Mouse (Mus musculus) hindbrain, embryonic 16.5 days (tissue): ENCODE results near the gene Rnf130. TPM values are rescaled to one million over a fixed set of nuclear protein-coding genes. Genes with fewer than 3 reads are reported as not detected.

Experiments
- ATAC-seq: fragments of 200-750 bp; cut with Nextera tagmentation; 2 replicates; pipeline ENCODE4 v1.8.0; 2017; ENCODE audit warnings: moderate TSS enrichment, moderate library complexity
- H3K27ac ChIP-seq: fragments of 300-500 bp; sonication (generic); 2 replicates; pipeline ENCODE4 v1.5.1; 2014; ENCODE audit warnings: low read depth, mild to moderate bottlenecking, control low read depth, low read length, moderate library complexity
- H3K27me3 ChIP-seq: fragments of 300-500 bp; sonication (generic); replicated peaks from 2 replicates; pipeline ENCODE4 v1.6.1; 2014; ENCODE audit warnings: low read length; ENCODE audit not compliant: control insufficient read depth, insufficient read depth
- H3K36me3 ChIP-seq: fragments of 300-500 bp; sonication (generic); 2 replicates; pipeline ENCODE4 v1.6.1; 2014; ENCODE audit warnings: mild to moderate bottlenecking, low read length, moderate library complexity, mixed read lengths; ENCODE audit not compliant: control insufficient read depth, insufficient read depth
- H3K4me1 ChIP-seq: fragments of 300-500 bp; sonication (generic); 2 replicates; pipeline ENCODE4 v1.6.1; 2014; ENCODE audit warnings: low read depth, low read length; ENCODE audit not compliant: control insufficient read depth, insufficient read depth
- H3K4me2 ChIP-seq: fragments of 300-500 bp; sonication (generic); 2 replicates; pipeline ENCODE4 v1.6.1; 2014; ENCODE audit warnings: mild to moderate bottlenecking, low read length, control low read depth, moderate library complexity
- H3K4me3 ChIP-seq: fragments of 300-500 bp; sonication (generic); 2 replicates; pipeline ENCODE4 v1.5.1; 2014; ENCODE audit warnings: mild to moderate bottlenecking, low read length, control low read depth, moderate library complexity
- H3K9ac ChIP-seq: fragments of 300-500 bp; sonication (generic); 2 replicates; pipeline ENCODE4 v1.6.1; 2014; ENCODE audit warnings: low read depth, mild to moderate bottlenecking, control low read depth, low read length, moderate library complexity
- H3K9me3 ChIP-seq: fragments of 300-500 bp; sonication (generic); 2 replicates; pipeline ENCODE4 v1.6.1; 2014; ENCODE audit warnings: mild to moderate bottlenecking, low read length, moderate library complexity; ENCODE audit not compliant: control insufficient read depth
- WGBS: fragments of 180-500 bp; shearing (Covaris S2); extraction: QIAGEN DNeasy Blood & Tissue Kit; methylation state at CpG from one replicate; pipeline ENCODE4 v1.1.7; 2014; 5-methylcytosine and 5-hydroxymethylcytosine counted together
- polyA plus RNA-seq: library from polyadenylated mRNA; unstranded; fragments of >200 nt; fragmentation: Nextera tagmentation; extraction: Ambion mirVana; gene quantifications from 2 replicates; pipeline ENCODE4 v1.2.1, GENCODE M21; 2015

The Rnf130 gene
- polyA plus RNA-seq, 1 experiment from 2014 or later: 32.6 TPM

DNA sequence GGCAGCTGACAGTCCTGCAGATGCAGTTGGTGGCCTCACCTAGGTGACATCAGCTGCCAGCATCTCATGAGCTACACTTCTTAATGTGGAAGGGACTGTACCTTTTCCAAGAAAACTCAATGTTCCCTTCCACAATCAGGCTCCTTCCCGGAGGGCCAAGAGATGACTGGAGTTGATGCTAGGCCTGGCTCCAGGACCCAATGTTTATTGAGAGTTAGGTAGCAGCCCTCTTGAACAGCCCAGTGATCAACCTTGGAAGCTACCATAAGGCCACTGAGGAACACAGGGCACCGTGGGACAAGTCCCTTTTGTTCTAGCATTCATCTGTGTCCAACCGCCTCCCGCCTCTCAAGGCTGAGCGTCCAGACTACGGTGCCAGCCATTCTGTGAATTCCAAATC lies 107.1 kb downstream of the Rnf130 start:
- H3K9me3 ChIP-seq: no peaks in the 10 kb centered on the region
- H3K4me1 ChIP-seq: peaks cover 11% of the 10 kb centered on the region
- WGBS: 75% methylated on average over 6 of the region's 6 CpGs
- H3K9ac ChIP-seq: peak overlapping the region; percentile 99
- 0 out of 2 replicates have a peak, but pooled peaks cover under 1% of the 10 kb centered on the region for H3K36me3 ChIP-seq
- no peak for ATAC-seq
- H3K4me3 ChIP-seq: peak overlapping the region; percentile 81
- no peaks in the 10 kb centered on the region for H3K27me3 ChIP-seq
- no peak overlapping the region for H3K27ac ChIP-seq
- peak overlapping the region; percentile 76 for H3K4me2 ChIP-seq

DNA sequence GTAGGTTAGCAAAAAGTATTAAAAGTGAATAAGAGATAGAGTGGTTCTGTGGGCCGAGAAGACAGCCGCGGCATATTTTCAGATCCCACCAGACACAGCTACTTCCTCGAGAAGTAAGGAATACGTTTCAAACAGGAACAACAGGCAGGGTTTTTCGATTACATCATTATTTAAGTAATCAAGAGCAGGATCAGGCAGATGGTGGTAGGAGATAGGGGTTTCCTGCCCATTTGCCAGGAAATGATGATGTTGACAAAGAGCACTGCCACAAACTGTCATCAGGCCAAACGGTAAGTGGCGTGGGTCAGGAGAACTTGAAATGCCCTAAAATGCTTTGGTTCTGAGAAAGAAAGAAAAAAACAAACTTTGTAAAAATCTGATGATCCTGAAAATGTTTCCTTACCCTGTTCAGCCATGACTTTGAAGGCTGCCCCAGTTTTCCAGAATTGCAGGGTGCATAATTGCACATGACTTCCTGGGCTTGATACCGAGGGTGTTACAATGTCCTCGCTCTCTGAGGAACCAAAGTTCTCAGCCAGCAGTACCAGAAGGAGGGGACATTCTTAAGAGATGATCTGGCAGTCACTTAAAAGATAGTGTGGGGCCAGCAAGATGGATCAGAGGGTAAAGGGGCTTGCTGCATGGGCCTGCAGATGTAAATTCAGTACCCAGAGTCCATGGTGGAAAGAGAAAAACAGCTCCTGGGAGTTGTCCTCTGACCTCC lies 109.2 kb downstream of the Rnf130 start:
- WGBS: 83% methylated on average over 10 of the region's 10 CpGs
- Histone ChIP-seq H3K36me3 (peaks cover 2% of the 10 kb centered on the region; the same call in 1 of the 2 replicates), H3K9me3 (no peaks in the 10 kb centered on the region), H3K4me2 (no peak overlapping the region), H3K27me3 (no peaks in the 10 kb centered on the region), H3K9ac (no peak overlapping the region), H3K4me3 (no peak overlapping the region), H3K27ac (no peak overlapping the region), H3K4me1 (peaks cover 11% of the 10 kb centered on the region)
- ATAC-seq: no peak

DNA sequence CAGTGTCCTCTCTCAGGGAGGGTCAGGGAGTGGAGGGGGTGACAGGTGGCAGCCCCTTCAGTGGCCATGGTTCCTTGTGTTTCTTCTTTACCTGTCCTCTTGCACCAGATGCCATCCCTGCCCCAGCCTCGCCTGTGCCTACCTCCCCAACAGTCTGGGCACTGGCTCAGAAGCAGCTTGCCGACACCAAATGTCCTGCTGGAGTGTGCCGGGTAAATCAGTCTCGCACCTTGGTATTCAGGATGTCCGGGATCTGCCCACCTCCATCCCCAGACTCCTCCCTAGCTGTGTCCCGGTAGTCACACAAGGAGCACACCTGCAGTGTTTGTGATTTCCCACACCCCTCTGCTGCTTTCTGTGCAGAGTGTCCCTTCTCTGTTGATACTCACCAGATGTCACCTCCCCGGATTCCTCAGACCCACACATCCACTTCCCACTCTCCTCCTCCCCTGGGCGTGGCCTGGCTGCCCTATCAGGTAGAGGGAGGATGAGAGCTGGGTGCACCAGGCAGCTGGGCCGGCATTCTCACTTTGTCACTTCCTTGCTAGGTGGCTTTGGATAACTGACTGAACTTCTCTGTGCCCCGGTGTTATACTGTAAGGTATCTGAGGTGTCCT lies 113.2 kb downstream of the Rnf130 start:
- H3K9me3 ChIP-seq: no peaks in the 10 kb centered on the region
- 78% methylated on average over 10 of the region's 10 CpGs for WGBS
- H3K27ac ChIP-seq: no peak overlapping the region
- ATAC-seq: no peak
- H3K4me3 ChIP-seq: no peak overlapping the region
- no peaks in the 10 kb centered on the region for H3K27me3 ChIP-seq
- H3K4me2 ChIP-seq: no peak overlapping the region
- H3K4me1 ChIP-seq: no peaks in the 10 kb centered on the region
- peaks cover 30% of the 10 kb centered on the region for H3K36me3 ChIP-seq
- H3K9ac ChIP-seq: no peak overlapping the region

DNA sequence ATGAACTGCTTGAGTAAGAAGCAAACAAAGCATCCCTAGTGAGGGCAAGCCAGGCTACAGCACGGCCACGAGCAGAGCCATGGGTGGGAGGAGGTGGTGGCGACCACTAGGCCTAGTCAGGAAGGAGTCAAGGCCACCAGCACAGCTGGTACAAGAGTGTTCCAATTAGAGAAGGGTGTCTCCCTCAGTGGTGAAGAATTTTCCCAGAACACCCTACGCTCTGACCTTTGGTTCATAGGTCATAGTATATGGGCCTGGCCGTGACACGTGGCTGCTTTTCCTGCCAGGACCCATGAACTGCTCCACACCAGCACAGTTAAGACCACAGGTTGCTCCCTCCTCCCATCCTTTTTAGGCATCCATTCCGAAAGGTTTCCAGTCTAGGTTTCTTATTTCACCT lies 114.4 kb downstream of the Rnf130 start:
- Histone ChIP-seq H3K27me3 (no peaks in the 10 kb centered on the region), H3K36me3 (peaks cover 33% of the 10 kb centered on the region), H3K4me1 (no peaks in the 10 kb centered on the region), H3K9ac (no peak overlapping the region), H3K4me2 (no peak overlapping the region), H3K9me3 (no peaks in the 10 kb centered on the region), H3K4me3 (no peak overlapping the region), H3K27ac (no peak overlapping the region)
- 81% methylated on average over 7 of the region's 7 CpGs for WGBS
- no peak for ATAC-seq

DNA sequence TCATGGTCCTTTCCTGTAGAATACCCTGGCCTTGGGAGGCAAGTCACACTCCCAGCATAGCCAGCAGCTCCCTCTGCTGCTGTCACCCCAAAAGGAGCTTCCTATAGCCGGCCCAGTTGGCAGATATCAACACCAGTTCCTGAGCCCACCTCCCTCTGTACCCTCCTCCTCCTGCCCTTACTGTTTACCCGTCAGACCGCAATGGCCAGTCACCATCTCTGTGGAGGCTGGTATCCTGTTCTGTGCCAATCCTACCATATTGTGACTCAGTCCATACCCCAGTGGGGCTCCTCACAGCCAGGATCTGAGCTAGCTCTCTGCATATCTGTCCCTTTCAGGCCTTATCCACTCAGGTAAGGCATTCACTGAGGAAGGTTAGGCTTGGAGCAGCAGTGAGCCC lies 120.4 kb downstream of the Rnf130 start:
- Histone ChIP-seq H3K4me2 (no peak overlapping the region), H3K27ac (no peak overlapping the region), H3K9me3 (no peaks in the 10 kb centered on the region), H3K36me3 (peaks cover 65% of the 10 kb centered on the region), H3K9ac (no peak overlapping the region), H3K4me1 (no peaks in the 10 kb centered on the region), H3K4me3 (no peak overlapping the region), H3K27me3 (no peaks in the 10 kb centered on the region)
- ATAC-seq: no peak
- 89% methylated on average over 3 of the region's 3 CpGs for WGBS

DNA sequence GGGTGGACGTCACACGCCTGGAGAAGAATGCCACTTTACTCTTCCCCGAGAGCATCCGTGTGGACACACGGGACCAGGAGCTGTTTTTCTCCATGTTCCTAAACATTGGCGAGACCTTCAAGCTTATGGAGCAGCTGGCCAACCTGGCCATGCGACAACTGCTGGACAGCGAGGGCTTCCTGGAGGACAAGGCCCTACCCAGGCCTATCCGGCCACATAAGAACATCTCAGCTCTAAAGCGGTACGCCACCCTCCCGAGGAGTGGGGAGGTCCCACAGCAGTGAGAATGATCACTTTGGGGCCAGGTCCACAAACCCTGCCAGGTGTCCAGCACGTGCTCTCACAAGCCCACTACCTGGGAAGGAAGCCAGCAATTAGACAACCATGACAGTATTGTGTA lies 121.0 kb downstream of the Rnf130 start:
- Histone ChIP-seq H3K4me2 (no peak overlapping the region), H3K27me3 (no peaks in the 10 kb centered on the region), H3K4me3 (no peak overlapping the region), H3K9ac (no peak overlapping the region), H3K9me3 (no peaks in the 10 kb centered on the region), H3K36me3 (peaks cover 66% of the 10 kb centered on the region), H3K27ac (no peak overlapping the region), H3K4me1 (no peaks in the 10 kb centered on the region)
- 94% methylated on average over 13 of the region's 13 CpGs for WGBS
- ATAC-seq: no peak

DNA sequence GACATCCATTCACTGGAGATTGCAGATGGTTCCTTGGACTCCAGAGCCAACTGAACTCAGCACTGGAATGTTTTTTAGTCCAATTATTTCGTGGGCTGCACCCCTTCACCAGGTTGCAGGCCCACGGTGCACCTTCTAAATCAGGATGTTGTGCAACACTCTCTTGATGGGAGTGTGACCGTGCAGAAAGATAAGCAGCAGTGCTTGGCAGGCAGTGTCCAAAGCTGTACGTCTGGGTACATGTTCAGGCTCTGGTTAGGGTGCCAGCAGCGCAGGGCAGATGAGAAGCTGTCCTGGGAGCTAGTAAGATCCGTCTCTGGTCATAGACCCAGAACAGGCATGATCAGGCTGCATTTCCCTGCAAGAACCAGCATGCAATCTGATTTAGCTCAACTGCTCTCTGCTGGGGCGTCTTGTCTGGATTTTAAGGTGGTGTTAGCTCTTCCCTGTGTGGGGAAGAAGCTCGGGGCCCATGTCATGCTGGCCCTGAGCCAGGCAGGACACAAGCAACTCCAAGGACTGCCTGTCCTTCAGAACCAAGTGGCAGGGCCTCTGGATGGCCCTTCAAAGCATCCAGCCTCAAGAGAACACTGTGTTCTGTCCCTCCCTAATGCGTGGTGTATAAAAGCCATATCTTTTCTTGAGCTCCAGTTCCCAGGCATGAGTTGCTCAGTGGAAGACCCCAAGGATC lies 122.3 kb downstream of the Rnf130 start:
- H3K9ac ChIP-seq: no peak overlapping the region
- H3K4me3 ChIP-seq: no peak overlapping the region
- H3K27me3 ChIP-seq: no peaks in the 10 kb centered on the region
- no peaks in the 10 kb centered on the region for H3K4me1 ChIP-seq
- WGBS: 85% methylated on average over 9 of the region's 9 CpGs
- no peaks in the 10 kb centered on the region for H3K9me3 ChIP-seq
- no peak overlapping the region for H3K4me2 ChIP-seq
- H3K36me3 ChIP-seq: peaks cover 68% of the 10 kb centered on the region
- no peak for ATAC-seq
- no peak overlapping the region for H3K27ac ChIP-seq

DNA sequence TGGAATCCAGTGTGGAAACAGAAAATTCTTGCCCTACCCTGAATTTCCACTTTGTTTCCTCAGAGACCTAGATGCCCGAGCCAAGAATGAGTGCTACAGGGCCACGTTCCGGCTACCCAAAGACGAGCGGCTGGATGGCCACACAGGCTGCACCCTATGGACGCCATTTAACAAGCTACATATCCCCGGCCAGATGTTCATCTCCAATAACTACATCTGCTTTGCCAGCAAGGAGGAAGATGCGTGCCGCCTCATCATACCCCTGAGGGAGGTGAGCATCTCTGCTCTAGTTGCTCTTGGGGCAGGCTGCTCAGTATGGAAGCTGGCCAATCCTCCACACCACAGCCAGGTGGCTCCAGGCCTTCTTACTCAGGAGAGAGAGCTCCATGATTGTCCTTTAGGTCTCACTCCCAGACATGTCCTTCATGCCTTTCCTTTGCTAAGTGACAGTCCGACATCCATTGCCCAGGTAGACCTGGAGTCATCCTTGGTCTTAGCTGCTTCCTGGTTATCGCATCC lies 122.9 kb downstream of the Rnf130 start:
- peaks cover 67% of the 10 kb centered on the region for H3K36me3 ChIP-seq
- no peak overlapping the region for H3K27ac ChIP-seq
- no peak overlapping the region for H3K4me2 ChIP-seq
- no peak overlapping the region for H3K4me3 ChIP-seq
- no peak for ATAC-seq
- no peaks in the 10 kb centered on the region for H3K4me1 ChIP-seq
- WGBS: 94% methylated on average over 11 of the region's 11 CpGs
- H3K27me3 ChIP-seq: no peaks in the 10 kb centered on the region
- no peaks in the 10 kb centered on the region for H3K9me3 ChIP-seq
- H3K9ac ChIP-seq: no peak overlapping the region

DNA sequence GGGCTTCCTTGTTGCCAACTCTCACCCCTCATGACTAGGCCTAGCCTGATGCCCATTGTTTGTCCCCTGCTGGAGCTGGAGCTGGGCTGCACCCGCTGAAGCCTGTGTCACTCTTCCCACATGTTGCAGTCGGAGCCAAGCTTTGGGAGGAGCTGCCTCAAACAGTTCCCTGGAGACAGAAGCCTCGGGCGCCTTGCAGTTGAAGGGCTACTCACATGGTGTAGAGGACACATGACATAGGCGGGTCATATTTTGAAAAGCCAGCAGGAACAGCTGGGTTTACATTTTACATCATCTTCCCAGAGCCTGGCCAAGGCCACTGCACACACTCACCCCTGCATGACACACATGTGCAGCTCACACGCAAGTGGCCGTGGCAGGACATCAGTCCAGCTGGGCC lies 124.1 kb downstream of the Rnf130 start:
- H3K9ac ChIP-seq: no peak overlapping the region
- no peaks in the 10 kb centered on the region for H3K27me3 ChIP-seq
- no peak overlapping the region for H3K4me3 ChIP-seq
- ATAC-seq: no peak
- H3K9me3 ChIP-seq: no peaks in the 10 kb centered on the region
- no peaks in the 10 kb centered on the region for H3K4me1 ChIP-seq
- H3K36me3 ChIP-seq: peaks cover 68% of the 10 kb centered on the region
- no peak overlapping the region for H3K27ac ChIP-seq
- no peak overlapping the region for H3K4me2 ChIP-seq
- WGBS: 88% methylated on average over 7 of the region's 7 CpGs
